Mouse (Mus musculus) intestine, embryonic 14.5 days (tissue): Measurements from ENCODE around the gene Mgst3. TPM values are rescaled to one million over a fixed set of nuclear protein-coding genes. Genes with fewer than 3 reads are reported as not detected.

Experiments used
- ATAC-seq: fragments of 200-750 bp; cut with Nextera tagmentation; replicated peaks from 2 replicates; pipeline ENCODE4 v1.8.0; 2017; ENCODE audit warnings: low read depth, moderate number of reproducible peaks, moderate TSS enrichment, moderate library complexity; ENCODE audit not compliant: low FRiP score, low TSS enrichment
- DNase-seq: peaks from one replicate; pipeline ENCODE4 v3.0.0-alpha.2; 2018; ENCODE audit warnings: low spot score
- H3K27ac ChIP-seq: fragments of 300-500 bp; sonication (generic); 2 replicates; pipeline ENCODE4 v1.5.1; 2014; ENCODE audit warnings: low read depth, mild to moderate bottlenecking, control low read depth
- H3K27me3 ChIP-seq: fragments of 300-500 bp; sonication (generic); replicated peaks from 2 replicates; pipeline ENCODE4 v1.6.1; 2014; ENCODE audit warnings: low read length, control low read depth; ENCODE audit not compliant: control insufficient read depth, insufficient read depth
- H3K36me3 ChIP-seq: fragments of 300-500 bp; sonication (generic); 2 replicates; pipeline ENCODE4 v1.6.1; 2014; ENCODE audit warnings: low read length, control low read depth; ENCODE audit not compliant: control insufficient read depth, insufficient read depth
- H3K4me1 ChIP-seq: fragments of 300-500 bp; sonication (generic); replicated peaks from 2 replicates; pipeline ENCODE4 v1.6.1; 2014; ENCODE audit warnings: low read length, control low read depth, mixed read lengths; ENCODE audit not compliant: control insufficient read depth, insufficient read depth
- H3K4me2 ChIP-seq: fragments of 300-500 bp; sonication (generic); 2 replicates; pipeline ENCODE4 v1.6.1; 2014; ENCODE audit warnings: low read length
- H3K4me3 ChIP-seq: fragments of 300-500 bp; sonication (generic); 2 replicates; pipeline ENCODE4 v1.5.1; 2014; ENCODE audit warnings: low read depth, low read length, control low read depth, mixed read lengths
- H3K9ac ChIP-seq: fragments of 300-500 bp; sonication (generic); 2 replicates; pipeline ENCODE4 v1.6.1; 2014; ENCODE audit warnings: mild to moderate bottlenecking, low read length
- H3K9me3 ChIP-seq: fragments of 300-500 bp; sonication (generic); 2 replicates; pipeline ENCODE4 v1.6.1; 2016; ENCODE audit warnings: low read length, control low read depth; ENCODE audit not compliant: control insufficient read depth
- WGBS: fragments of 180-500 bp; shearing (Covaris S2); extraction: QIAGEN DNeasy Blood & Tissue Kit; methylation state at CpG from one replicate; pipeline ENCODE4 v1.1.7; 2014; 5-methylcytosine and 5-hydroxymethylcytosine counted together
- polyA plus RNA-seq: library from polyadenylated mRNA; unstranded; fragments of >200 nt; fragmentation: Nextera tagmentation; extraction: Ambion mirVana; gene quantifications from 2 replicates; pipeline ENCODE4 v1.2.1, GENCODE M21; 2014

The Mgst3 gene
- polyA plus RNA-seq, 1 experiment from 2014 or later, result 217 TPM

- no peak overlapping the region for H3K4me3 ChIP-seq
Measured at GRCm38 (mm10) chr1:167391241-167391640, 2.4 kb downstream of the Mgst3 start.

GRCm38 (mm10) chr1:167390381-167390780 is 3.3 kb downstream of the Mgst3 start:
- Histone ChIP-seq H3K27ac (no peak overlapping the region), H3K4me1 (peaks cover 6% of the 10 kb centered on the region; the same call in 1 of the 2 replicates), H3K9ac (no peak overlapping the region), H3K4me2 (no peak overlapping the region), H3K36me3 (no peaks in the 10 kb centered on the region), H3K4me3 (no peak overlapping the region), H3K27me3 (no peaks in the 10 kb centered on the region), H3K9me3 (no peaks in the 10 kb centered on the region)
- ATAC-seq, result no peak
- 68% methylated on average over 4 of the region's 4 CpGs for WGBS
- no peak for DNase-seq

More at GRCm38 (mm10) chr1:167391241-167391640, 2.4 kb downstream of the Mgst3 start:
- H3K4me2 ChIP-seq, result no peak overlapping the region
- H3K9ac ChIP-seq, result no peak overlapping the region
- WGBS, result 70% methylated on average over 6 of the region's 6 CpGs
- H3K27ac ChIP-seq, result no peak overlapping the region
- H3K4me1 ChIP-seq, result peaks cover 6% of the 10 kb centered on the region; the same call in 1 of the 2 replicates
- DNase-seq (no peak), ATAC-seq (no peak)
- no peaks in the 10 kb centered on the region for H3K9me3 ChIP-seq
- no peaks in the 10 kb centered on the region for H3K36me3 ChIP-seq
- no peaks in the 10 kb centered on the region for H3K27me3 ChIP-seq

DNA sequence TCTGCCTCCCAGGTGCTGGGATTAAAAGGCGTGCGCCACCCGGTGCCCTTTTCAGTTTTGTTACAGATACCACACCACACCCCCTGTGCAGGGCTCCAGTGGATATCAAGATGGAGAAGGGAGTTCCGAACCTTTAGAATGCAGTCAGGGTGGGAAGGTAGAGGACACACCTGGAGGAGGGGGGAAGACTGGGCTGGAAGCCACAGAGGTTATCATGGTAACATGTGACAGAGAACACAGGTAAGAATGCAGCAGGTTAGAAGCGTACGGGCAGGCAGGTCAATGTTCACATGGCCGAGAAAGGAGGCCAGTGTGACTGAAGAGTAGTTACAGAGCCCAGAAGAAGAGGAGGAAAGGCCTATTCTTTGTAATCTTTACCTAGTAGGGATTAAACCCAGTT is 4.1 kb downstream of the Mgst3 start:
- Histone ChIP-seq H3K27me3 (no peaks in the 10 kb centered on the region), H3K4me1 (peaks cover 6% of the 10 kb centered on the region; the same call in 1 of the 2 replicates), H3K36me3 (no peaks in the 10 kb centered on the region), H3K4me2 (no peak overlapping the region), H3K27ac (no peak overlapping the region), H3K4me3 (no peak overlapping the region), H3K9me3 (no peaks in the 10 kb centered on the region), H3K9ac (no peak overlapping the region)
- ATAC-seq (no peak), DNase-seq (no peak)
- 89% methylated on average over 7 of the region's 7 CpGs for WGBS

- Histone ChIP-seq H3K4me2 (no peak overlapping the region), H3K4me1 (peaks cover 6% of the 10 kb centered on the region; the same call in 1 of the 2 replicates), H3K27ac (no peak overlapping the region), H3K27me3 (no peaks in the 10 kb centered on the region), H3K9me3 (no peaks in the 10 kb centered on the region), H3K36me3 (no peaks in the 10 kb centered on the region), H3K9ac (no peak overlapping the region), H3K4me3 (no peak overlapping the region)
- no peak for DNase-seq
- 82% methylated on average over 6 of the region's 6 CpGs for WGBS
- no peak for ATAC-seq
Measured at GRCm38 (mm10) chr1:167388571-167388970, 5.1 kb downstream of the Mgst3 start.

- WGBS, result 80% methylated on average over 3 of the region's 3 CpGs
- Histone ChIP-seq H3K9me3 (no peaks in the 10 kb centered on the region), H3K36me3 (no peaks in the 10 kb centered on the region), H3K9ac (no peak overlapping the region), H3K4me1 (0 out of 2 replicates have a peak, but pooled peaks cover 2% of the 10 kb centered on the region), H3K4me3 (no peak overlapping the region), H3K27me3 (no peaks in the 10 kb centered on the region), H3K27ac (no peak overlapping the region), H3K4me2 (no peak overlapping the region)
- ATAC-seq (no peak), DNase-seq (no peak)
Measured at GRCm38 (mm10) chr1:167387796-167388195, 5.8 kb downstream of the Mgst3 start.

DNA sequence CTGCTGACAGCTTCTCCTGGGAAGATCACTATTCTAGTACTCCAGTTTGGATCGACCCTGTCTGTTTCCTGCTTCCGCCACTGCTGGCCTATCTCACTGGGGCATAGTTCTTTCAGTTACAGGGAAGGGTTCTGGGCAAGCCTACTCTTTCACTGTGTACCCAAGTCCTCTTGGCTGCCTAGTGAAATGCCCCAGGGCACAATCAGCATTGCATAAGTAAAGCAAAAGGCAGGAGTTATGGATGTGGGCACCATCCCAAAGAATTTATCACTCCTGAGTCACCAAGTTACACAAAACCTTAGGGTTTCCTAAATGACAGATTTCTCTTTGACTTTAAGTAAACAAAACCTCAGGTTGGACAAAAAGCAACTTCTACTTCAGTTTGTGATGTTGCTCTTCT is 6.3 kb downstream of the Mgst3 start:
- Histone ChIP-seq H3K4me3 (no peak overlapping the region), H3K27ac (no peak overlapping the region), H3K36me3 (no peaks in the 10 kb centered on the region), H3K4me2 (no peak overlapping the region), H3K4me1 (no peaks in the 10 kb centered on the region), H3K9me3 (no peaks in the 10 kb centered on the region), H3K9ac (no peak overlapping the region), H3K27me3 (no peaks in the 10 kb centered on the region)
- ATAC-seq, result no peak
- WGBS, result 84% methylated on average over 2 of the region's 2 CpGs
- no peak for DNase-seq

GRCm38 (mm10) chr1:167386466-167386865 is 7.2 kb downstream of the Mgst3 start:
- Histone ChIP-seq H3K27ac (no peak overlapping the region), H3K4me1 (no peaks in the 10 kb centered on the region), H3K4me3 (no peak overlapping the region), H3K9me3 (no peaks in the 10 kb centered on the region), H3K36me3 (no peaks in the 10 kb centered on the region), H3K4me2 (no peak overlapping the region), H3K9ac (no peak overlapping the region), H3K27me3 (no peaks in the 10 kb centered on the region)
- ATAC-seq (no peak), DNase-seq (no peak)
- 40% methylated on average over 2 of the region's 2 CpGs for WGBS

- Histone ChIP-seq H3K4me1 (no peaks in the 10 kb centered on the region), H3K36me3 (no peaks in the 10 kb centered on the region), H3K4me3 (no peak overlapping the region), H3K9ac (no peak overlapping the region), H3K4me2 (no peak overlapping the region), H3K27ac (no peak overlapping the region), H3K9me3 (no peaks in the 10 kb centered on the region), H3K27me3 (no peaks in the 10 kb centered on the region)
- ATAC-seq (no peak), DNase-seq (no peak)
- WGBS, result 68% methylated on average over 5 of the region's 5 CpGs
Measured at GRCm38 (mm10) chr1:167385636-167386035, 8.0 kb downstream of the Mgst3 start.

DNA sequence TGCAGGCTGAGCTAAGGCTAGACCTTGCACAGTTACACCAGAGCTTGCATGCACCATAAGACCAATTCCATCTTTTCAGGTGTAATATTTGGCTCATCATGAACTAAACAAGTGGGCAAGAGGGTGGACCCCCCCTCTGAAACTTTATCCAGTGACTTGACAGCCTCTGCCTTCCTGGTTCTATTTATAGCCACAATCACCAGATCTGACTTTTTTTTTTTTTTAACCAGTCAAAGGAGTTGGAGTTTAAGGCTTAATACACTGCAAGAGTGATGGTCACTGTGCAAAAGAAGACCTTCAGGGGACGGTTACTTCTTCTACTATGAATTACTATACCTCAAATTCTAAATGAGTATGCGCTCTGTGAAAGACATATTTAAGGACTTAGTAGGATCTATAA is 8.4 kb downstream of the Mgst3 start:
- no peaks in the 10 kb centered on the region for H3K27me3 ChIP-seq
- no peaks in the 10 kb centered on the region for H3K9me3 ChIP-seq
- no peak for DNase-seq
- ATAC-seq, result no peak
- H3K27ac ChIP-seq, result no peak overlapping the region
- H3K36me3 ChIP-seq, result no peaks in the 10 kb centered on the region
- 86% methylated on average over 2 of the region's 2 CpGs for WGBS
- H3K4me3 ChIP-seq, result no peak overlapping the region
- H3K4me1 ChIP-seq, result no peaks in the 10 kb centered on the region
- no peak overlapping the region for H3K4me2 ChIP-seq
- H3K9ac ChIP-seq, result no peak overlapping the region
